Mouse (Mus musculus): Measurements from ENCODE around the gene Bmf. TPM values are rescaled to one million over a fixed set of nuclear protein-coding genes. Genes with fewer than 3 reads are reported as not detected.

Gene Bmf
- 1.8 and 2.8 TPM in 2 replicates for polyA plus RNA-seq (2014; fragmentation: Nextera tagmentation; extraction: Ambion mirVana)

DNA sequence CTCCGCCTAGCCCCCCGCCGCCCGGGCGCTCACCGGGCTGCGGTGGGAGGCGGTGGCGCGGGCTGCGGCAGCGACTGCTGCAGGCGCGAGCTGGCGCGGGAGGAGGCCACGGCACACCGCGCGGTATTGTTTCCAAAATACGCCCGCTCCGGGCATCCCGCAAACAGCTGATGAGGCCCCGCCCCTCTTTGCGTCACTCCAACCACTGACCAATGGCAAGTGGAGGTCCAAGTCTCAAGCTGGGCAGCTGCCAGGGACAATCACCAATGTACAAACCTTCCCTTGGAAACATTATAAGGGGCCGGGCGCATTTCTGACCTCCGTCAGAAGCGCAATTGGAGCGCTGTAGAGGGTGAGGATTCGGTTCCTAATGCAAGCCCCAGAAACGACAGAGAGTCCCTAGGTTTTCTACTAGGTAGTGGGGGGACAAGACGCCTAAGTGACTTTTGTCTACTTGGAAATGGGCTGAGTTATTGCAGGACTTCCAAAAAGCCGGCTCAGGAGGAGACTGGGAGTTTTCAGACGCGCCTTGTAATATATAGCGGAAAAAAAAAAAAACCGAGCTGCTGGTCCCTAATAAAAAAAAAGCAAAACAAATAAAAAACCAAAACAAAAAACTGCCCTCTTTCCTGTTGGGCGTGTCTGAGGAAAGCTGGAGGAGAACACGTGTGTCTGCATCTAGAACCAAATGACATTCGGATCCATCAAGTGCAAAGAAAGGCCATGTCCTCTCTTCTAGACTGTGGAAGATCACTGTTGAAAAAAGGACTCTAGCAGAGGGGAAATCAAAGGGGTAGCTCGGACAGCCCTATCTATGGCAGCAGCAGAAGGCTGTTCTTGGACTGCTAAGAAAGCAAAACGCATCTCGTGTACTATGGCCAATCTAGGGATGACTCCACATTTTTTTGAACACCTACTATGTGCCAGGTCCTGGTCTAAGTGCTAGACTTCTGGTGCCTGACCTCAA is at the start of gene Bmf:
Bmf (minus strand) TSS at position 181 of the 967 bp plus-strand sequence.
- ATAC-seq (ENCODE audit: low FRiP score) (peak; percentile 93), DNase-seq (ENCODE audit: low spot score, missing footprints) (peak; percentile 99)
- peaks cover 28% of the 10 kb centered on the region for H3K4me1 ChIP-seq (ENCODE audit: control insufficient read depth, insufficient read depth, low read length)
- WGBS, result 2% methylated on average over 45 of the region's 45 CpGs
- no peaks in the 10 kb centered on the region for H3K36me3 ChIP-seq (ENCODE audit: control insufficient read depth, insufficient read depth, low read length)
- no peaks in the 10 kb centered on the region for H3K9me3 ChIP-seq (ENCODE audit: control insufficient read depth, low read length)
- H3K27me3 ChIP-seq (ENCODE audit: control insufficient read depth, insufficient read depth, low read length), result no peaks in the 10 kb centered on the region
- 0 out of 2 replicates have a peak within 1 kb of the TSS, but pooled peaks have one; percentile 9 for H3K27ac ChIP-seq (ENCODE audit: low read depth, low read length)
- peak within 1 kb of the TSS; percentile 74 for H3K9ac ChIP-seq (ENCODE audit: low read length)
- peak within 1 kb of the TSS; percentile 94 for H3K4me2 ChIP-seq
- peak within 1 kb of the TSS; percentile 82 for H3K4me3 ChIP-seq (ENCODE audit: low read depth, low read length)

DNA sequence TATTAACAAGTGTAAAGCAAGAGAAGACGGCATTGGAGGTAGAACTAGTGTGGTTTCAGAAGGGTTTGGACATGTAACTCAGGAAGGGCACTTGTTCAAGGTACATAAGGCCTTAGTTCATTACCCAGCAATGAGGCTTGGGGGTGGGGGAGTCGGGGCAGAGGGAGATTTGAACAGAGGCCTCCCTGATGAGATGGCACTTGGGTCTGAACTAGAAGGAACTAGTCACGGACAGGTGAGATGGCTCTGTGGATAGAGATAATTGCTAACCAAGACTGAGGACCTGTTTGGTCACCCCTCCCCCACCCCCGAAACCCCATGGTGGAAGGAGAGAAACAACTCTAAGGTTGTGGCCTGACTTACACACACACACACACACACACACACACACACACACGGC is 49.6 kb upstream of the Bmf start:
- ATAC-seq (ENCODE audit: low FRiP score), result no peak

DNA sequence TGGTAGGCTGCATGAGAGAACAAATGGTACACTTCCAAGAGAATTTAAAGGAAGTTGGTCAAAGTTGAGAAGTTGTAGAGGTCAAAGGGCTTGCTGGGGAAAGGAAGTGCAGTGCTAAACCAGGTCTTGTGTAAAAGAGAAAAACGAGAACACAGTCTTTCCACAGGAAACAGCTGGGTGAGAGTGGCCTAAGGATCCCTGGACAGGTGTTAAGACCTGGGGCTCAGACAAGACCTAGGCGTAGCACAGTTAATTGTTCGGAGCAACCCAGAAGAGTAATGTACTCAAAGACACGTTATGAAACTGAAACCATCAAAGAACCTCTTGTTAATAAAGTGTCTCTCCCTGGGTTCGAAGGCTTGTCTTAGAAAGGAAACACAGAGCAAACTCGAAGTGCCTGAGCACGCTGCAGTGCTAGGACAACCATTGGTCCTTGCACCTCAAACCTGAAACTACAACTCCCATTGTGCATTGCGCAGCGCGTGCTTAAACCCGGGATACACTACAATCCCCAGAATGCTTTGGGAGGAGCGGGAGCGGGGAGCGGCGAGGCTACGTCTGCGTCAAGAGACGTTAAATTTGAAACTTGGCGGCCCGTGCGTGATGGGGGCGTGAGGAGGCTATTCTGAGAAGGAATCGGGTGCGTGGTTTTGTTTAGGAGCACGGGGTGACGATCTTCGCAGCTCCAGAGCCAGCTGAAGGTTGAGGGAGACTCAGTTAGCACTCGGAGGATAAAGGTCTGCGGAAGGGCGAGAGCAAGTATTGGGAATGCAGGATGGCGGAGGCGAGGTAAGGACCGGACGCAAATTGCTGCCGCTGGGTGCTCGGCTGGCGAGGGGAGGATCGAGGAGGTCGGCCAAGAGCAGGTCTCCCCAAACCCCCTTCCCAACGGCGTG is 48.4 kb upstream of the Bmf start, which contains the start of gene Bub1b:
Bub1b (plus strand) TSS at position 539 of the 896 bp plus-strand sequence.
- peak within 1 kb of the TSS; percentile 73 for H3K4me3 ChIP-seq (ENCODE audit: low read depth, low read length)
- no peak within 1 kb of the TSS for H3K27ac ChIP-seq (ENCODE audit: low read depth, low read length)
- H3K36me3 ChIP-seq (ENCODE audit: control insufficient read depth, insufficient read depth, low read length), result peaks cover 2% of the 10 kb centered on the region
- peak within 1 kb of the TSS; percentile 78 for H3K9ac ChIP-seq (ENCODE audit: low read length)
- 6% methylated on average over 41 of the region's 41 CpGs for WGBS
- H3K4me1 ChIP-seq (ENCODE audit: control insufficient read depth, insufficient read depth, low read length), result peaks cover 9% of the 10 kb centered on the region
- H3K9me3 ChIP-seq (ENCODE audit: control insufficient read depth, low read length), result no peaks in the 10 kb centered on the region
- no peaks in the 10 kb centered on the region for H3K27me3 ChIP-seq (ENCODE audit: control insufficient read depth, insufficient read depth, low read length)
- DNase-seq (ENCODE audit: low spot score, missing footprints), result peak; percentile 99
- ATAC-seq (ENCODE audit: low FRiP score), result peak; percentile 98
- peak within 1 kb of the TSS; percentile 65 for H3K4me2 ChIP-seq

More for the DNA sequence above, 49.6 kb upstream of the Bmf start:
- H3K27me3 ChIP-seq (ENCODE audit: control insufficient read depth, insufficient read depth, low read length), result no peaks in the 10 kb centered on the region
- peak overlapping the region; percentile 73 for H3K4me3 ChIP-seq (ENCODE audit: low read depth, low read length)
- peak overlapping the region; percentile 78 for H3K9ac ChIP-seq (ENCODE audit: low read length)
- peaks cover 7% of the 10 kb centered on the region for H3K36me3 ChIP-seq (ENCODE audit: control insufficient read depth, insufficient read depth, low read length)
- peak; percentile 83 for DNase-seq (ENCODE audit: low spot score, missing footprints)
- peaks cover 9% of the 10 kb centered on the region for H3K4me1 ChIP-seq (ENCODE audit: control insufficient read depth, insufficient read depth, low read length)
- WGBS, result 43% methylated on average over 5 of the region's 5 CpGs
- H3K9me3 ChIP-seq (ENCODE audit: control insufficient read depth, low read length), result no peaks in the 10 kb centered on the region
- H3K27ac ChIP-seq (ENCODE audit: low read depth, low read length), result no peak overlapping the region
- peak overlapping the region; percentile 65 for H3K4me2 ChIP-seq

DNA sequence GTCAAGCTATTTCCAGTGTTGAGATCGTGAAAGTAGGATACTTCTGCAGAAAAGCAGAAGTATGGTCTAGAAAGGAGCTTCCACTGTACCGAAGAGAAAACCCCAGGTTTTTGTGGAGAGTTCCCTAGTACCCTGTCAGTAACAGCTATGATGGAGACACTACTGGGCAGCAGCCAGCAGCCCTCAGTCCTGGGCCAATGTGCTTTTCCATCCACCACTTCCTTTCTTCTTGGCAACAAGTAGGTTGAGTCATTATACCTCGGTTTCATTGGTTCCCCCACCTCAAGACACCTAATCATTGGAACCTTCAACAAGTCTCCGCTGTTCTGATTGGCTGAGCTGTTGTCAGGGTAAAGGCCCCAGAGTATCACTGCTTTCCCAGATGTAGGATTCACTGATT is 41.6 kb upstream of the Bmf start:
- no peaks in the 10 kb centered on the region for H3K36me3 ChIP-seq (ENCODE audit: control insufficient read depth, insufficient read depth, low read length)
- ATAC-seq (ENCODE audit: low FRiP score), result no peak
- DNase-seq (ENCODE audit: low spot score, missing footprints), result peak; percentile 66
- H3K4me2 ChIP-seq, result no peak overlapping the region
- no peak overlapping the region for H3K27ac ChIP-seq (ENCODE audit: low read depth, low read length)
- WGBS, result 95% methylated on average over 4 of the region's 4 CpGs
- no peaks in the 10 kb centered on the region for H3K27me3 ChIP-seq (ENCODE audit: control insufficient read depth, insufficient read depth, low read length)
- no peak overlapping the region for H3K4me3 ChIP-seq (ENCODE audit: low read depth, low read length)
- no peaks in the 10 kb centered on the region for H3K4me1 ChIP-seq (ENCODE audit: control insufficient read depth, insufficient read depth, low read length)
- no peak overlapping the region for H3K9ac ChIP-seq (ENCODE audit: low read length)
- no peaks in the 10 kb centered on the region for H3K9me3 ChIP-seq (ENCODE audit: control insufficient read depth, low read length)

DNA sequence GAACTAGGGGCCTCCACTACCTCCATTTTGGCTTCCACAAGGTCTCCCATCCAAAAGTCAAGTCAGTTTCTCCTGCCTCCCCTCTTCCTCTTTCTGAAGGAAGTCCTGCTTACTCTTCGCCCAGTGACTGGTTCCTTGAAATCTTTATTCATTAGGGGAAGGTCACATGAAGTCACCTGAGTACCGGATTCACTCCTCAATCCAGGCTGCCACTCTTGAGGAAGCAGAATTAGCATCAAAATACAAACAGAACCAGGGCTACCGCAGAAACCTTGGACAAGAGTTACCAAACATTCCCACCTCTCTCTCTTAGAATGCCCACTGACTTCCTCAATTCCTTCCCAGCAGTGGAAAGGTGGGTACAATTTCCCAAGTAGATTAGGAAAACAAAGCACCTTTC is 38.2 kb upstream of the Bmf start:
- Histone ChIP-seq H3K4me3 (ENCODE audit: low read depth, low read length) (no peak overlapping the region), H3K9ac (ENCODE audit: low read length) (no peak overlapping the region), H3K4me2 (no peak overlapping the region), H3K36me3 (ENCODE audit: control insufficient read depth, insufficient read depth, low read length) (no peaks in the 10 kb centered on the region), H3K4me1 (ENCODE audit: control insufficient read depth, insufficient read depth, low read length) (no peaks in the 10 kb centered on the region), H3K27ac (ENCODE audit: low read depth, low read length) (no peak overlapping the region), H3K27me3 (ENCODE audit: control insufficient read depth, insufficient read depth, low read length) (no peaks in the 10 kb centered on the region), H3K9me3 (ENCODE audit: control insufficient read depth, low read length) (no peaks in the 10 kb centered on the region)
- WGBS, result 68% methylated on average over 3 of the region's 3 CpGs
- no peak for DNase-seq (ENCODE audit: low spot score, missing footprints)
- ATAC-seq (ENCODE audit: low FRiP score), result no peak

DNA sequence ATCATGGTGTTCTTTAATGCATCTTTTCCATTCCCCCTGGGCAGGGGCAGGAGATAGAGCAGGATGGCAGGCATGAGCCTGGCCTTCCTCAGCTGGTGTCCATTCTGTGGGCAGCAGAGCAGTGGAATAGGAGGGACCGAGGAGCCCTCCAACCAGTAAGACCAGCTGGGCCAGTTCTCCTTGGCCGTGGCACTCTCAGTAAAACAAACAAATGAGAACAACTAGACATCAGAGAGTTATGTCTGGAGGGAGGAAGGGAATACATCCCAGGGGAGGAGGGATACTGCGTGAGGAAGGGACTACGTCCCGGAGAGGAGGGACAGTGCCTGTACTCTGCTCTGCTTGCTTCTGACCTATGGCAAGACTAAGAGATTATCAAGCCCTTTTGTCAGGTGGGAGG is 36.5 kb upstream of the Bmf start:
- 78% methylated on average over 5 of the region's 5 CpGs for WGBS
- Histone ChIP-seq H3K27me3 (ENCODE audit: control insufficient read depth, insufficient read depth, low read length) (no peaks in the 10 kb centered on the region), H3K36me3 (ENCODE audit: control insufficient read depth, insufficient read depth, low read length) (no peaks in the 10 kb centered on the region), H3K4me3 (ENCODE audit: low read depth, low read length) (no peak overlapping the region), H3K4me2 (no peak overlapping the region), H3K9me3 (ENCODE audit: control insufficient read depth, low read length) (no peaks in the 10 kb centered on the region), H3K9ac (ENCODE audit: low read length) (no peak overlapping the region), H3K4me1 (ENCODE audit: control insufficient read depth, insufficient read depth, low read length) (no peaks in the 10 kb centered on the region), H3K27ac (ENCODE audit: low read depth, low read length) (no peak overlapping the region)
- no peak for DNase-seq (ENCODE audit: low spot score, missing footprints)
- ATAC-seq (ENCODE audit: low FRiP score), result no peak

DNA sequence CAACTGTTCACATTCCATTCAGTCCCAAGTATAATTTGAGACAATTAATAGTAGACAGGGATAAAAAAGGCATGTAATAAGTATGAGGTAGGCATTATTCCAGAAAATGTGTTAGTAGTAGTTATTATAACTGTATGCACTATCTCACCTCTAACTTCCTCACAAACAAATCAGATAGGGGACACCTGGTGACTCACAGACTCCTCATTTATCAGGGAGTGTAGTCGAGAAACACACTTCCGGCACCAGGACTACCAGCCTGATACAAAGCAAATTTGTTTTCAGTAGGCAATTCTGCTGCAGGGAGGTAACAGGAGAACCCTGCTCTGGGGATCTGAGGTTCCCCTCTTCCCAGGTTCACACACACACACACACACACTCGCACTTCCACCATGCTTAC is 23.6 kb upstream of the Bmf start:
- no peak overlapping the region for H3K4me2 ChIP-seq
- H3K36me3 ChIP-seq (ENCODE audit: control insufficient read depth, insufficient read depth, low read length), result no peaks in the 10 kb centered on the region
- ATAC-seq (ENCODE audit: low FRiP score) (no peak), DNase-seq (ENCODE audit: low spot score, missing footprints) (no peak)
- no peak overlapping the region for H3K9ac ChIP-seq (ENCODE audit: low read length)
- no peak overlapping the region for H3K4me3 ChIP-seq (ENCODE audit: low read depth, low read length)
- no peaks in the 10 kb centered on the region for H3K9me3 ChIP-seq (ENCODE audit: control insufficient read depth, low read length)
- no peaks in the 10 kb centered on the region for H3K27me3 ChIP-seq (ENCODE audit: control insufficient read depth, insufficient read depth, low read length)
- H3K4me1 ChIP-seq (ENCODE audit: control insufficient read depth, insufficient read depth, low read length), result no peaks in the 10 kb centered on the region
- no peak overlapping the region for H3K27ac ChIP-seq (ENCODE audit: low read depth, low read length)
- WGBS, result 90% methylated on average over 3 of the region's 3 CpGs

DNA sequence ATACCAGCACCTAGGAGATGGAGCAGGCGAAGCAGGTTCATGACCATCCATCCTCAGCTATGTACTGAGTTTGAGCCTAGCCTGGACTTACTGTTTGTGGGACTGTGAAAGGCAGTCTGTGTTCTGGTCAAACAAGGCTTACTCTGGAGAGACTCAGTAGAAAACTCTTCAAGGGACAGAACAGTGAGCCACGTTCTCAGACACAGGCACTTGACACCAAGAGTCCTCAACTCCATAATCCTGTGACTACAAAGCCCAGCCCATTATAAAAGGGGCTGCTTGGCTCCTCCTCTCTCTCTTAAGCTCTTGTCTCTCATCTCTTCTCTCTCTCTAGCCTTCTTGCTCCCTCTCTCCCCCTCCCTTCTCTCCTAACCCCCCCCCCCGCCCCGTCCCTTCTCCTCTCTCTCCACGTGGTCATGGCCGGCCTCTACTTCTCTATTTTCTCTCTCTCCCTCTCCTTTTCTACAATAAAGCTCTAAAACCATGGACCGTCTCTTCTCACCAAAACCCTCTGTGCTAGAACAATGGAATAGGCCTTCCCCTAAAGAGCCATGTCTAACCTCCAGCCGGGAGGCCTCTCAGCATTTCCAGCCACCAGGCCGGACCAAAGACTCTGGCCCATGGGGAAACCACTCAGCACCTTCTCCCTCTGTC is 22.8 kb upstream of the Bmf start:
- Histone ChIP-seq H3K4me1 (ENCODE audit: control insufficient read depth, insufficient read depth, low read length) (no peaks in the 10 kb centered on the region), H3K36me3 (ENCODE audit: control insufficient read depth, insufficient read depth, low read length) (no peaks in the 10 kb centered on the region), H3K4me3 (ENCODE audit: low read depth, low read length) (no peak overlapping the region), H3K4me2 (no peak overlapping the region), H3K9me3 (ENCODE audit: control insufficient read depth, low read length) (no peaks in the 10 kb centered on the region), H3K27me3 (ENCODE audit: control insufficient read depth, insufficient read depth, low read length) (no peaks in the 10 kb centered on the region), H3K9ac (ENCODE audit: low read length) (no peak overlapping the region), H3K27ac (ENCODE audit: low read depth, low read length) (no peak overlapping the region)
- 60% methylated on average over 9 of the region's 9 CpGs for WGBS
- ATAC-seq (ENCODE audit: low FRiP score), result no peak
- no peak for DNase-seq (ENCODE audit: low spot score, missing footprints)
